Mouse (Mus musculus) right cerebral cortex, adult 2 months (tissue): ENCODE measurements around the gene Spon2.

Source experiments
- DNase-seq, 2 experiments: peaks; one replicate each; pipeline ENCODE4 v3.0.0; 2021 to 2022; ENCODE audit warnings: low spot score in 2 of 2

The Spon2 gene

GRCm38 (mm10) chr5:33218081-33218480 lies at the start of gene Spon2:
Gene Spon2, minus strand, starts transcription at chr5:33218455.
- DNase-seq, result no peak

- DNase-seq, result no peak
These were observed 36.2 kb upstream of the Spon2 start for GRCm38 (mm10) chr5:33254416-33254815.

GRCm38 (mm10) chr5:33248186-33248585 lies 29.9 kb upstream of the Spon2 start:
- no peak for DNase-seq

- peak in 1 of 2 experiments; percentile 26 for DNase-seq
These were observed 29.1 kb upstream of the Spon2 start for GRCm38 (mm10) chr5:33247387-33247786.

- peak; percentile 41 to 44 for DNase-seq
These were observed 27.4 kb upstream of the Spon2 start for GRCm38 (mm10) chr5:33245701-33246100.

GRCm38 (mm10) chr5:33244377-33244920 lies 26.2 kb upstream of the Spon2 start:
- no peak for DNase-seq

GRCm38 (mm10) chr5:33239934-33240333 lies 21.7 kb upstream of the Spon2 start:
- no peak for DNase-seq

GRCm38 (mm10) chr5:33239111-33239714 lies 21.0 kb upstream of the Spon2 start:
- no peak for DNase-seq

GRCm38 (mm10) chr5:33238256-33238645 lies 20.0 kb upstream of the Spon2 start:
- DNase-seq, result no peak

- DNase-seq, result no peak
These were observed 19.5 kb upstream of the Spon2 start for GRCm38 (mm10) chr5:33237600-33238255.

GRCm38 (mm10) chr5:33234391-33235031 lies 16.3 kb upstream of the Spon2 start:
- no peak for DNase-seq

- no peak for DNase-seq
These were observed 14.5 kb upstream of the Spon2 start for GRCm38 (mm10) chr5:33232791-33233190.

- DNase-seq, result no peak
These were observed 12.0 kb upstream of the Spon2 start for GRCm38 (mm10) chr5:33230285-33230684.

- DNase-seq, result peak; percentile 60 to 64
These were observed 10.2 kb upstream of the Spon2 start for GRCm38 (mm10) chr5:33228428-33228827.

GRCm38 (mm10) chr5:33225673-33226072 lies 7.4 kb upstream of the Spon2 start:
- no peak for DNase-seq

- no peak for DNase-seq
These were observed 6.2 kb upstream of the Spon2 start for GRCm38 (mm10) chr5:33224491-33224890.

GRCm38 (mm10) chr5:33222841-33223744 lies 4.8 kb upstream of the Spon2 start:
- DNase-seq, result no peak

- DNase-seq, result no peak
These were observed 4.1 kb upstream of the Spon2 start for GRCm38 (mm10) chr5:33222389-33222788.

- peak; percentile 67 to 70 for DNase-seq
These were observed 2.2 kb upstream of the Spon2 start for GRCm38 (mm10) chr5:33220350-33221044.

- DNase-seq, result no peak
These were observed 1.6 kb upstream of the Spon2 start for GRCm38 (mm10) chr5:33219831-33220230.
